Mouse (Mus musculus): ENCODE data around the gene Usf3. TPM values are rescaled to one million over a fixed set of nuclear protein-coding genes. Genes with fewer than 3 reads are reported as not detected.

Usf3 gene
- polyA plus RNA-seq, 1 experiment from 2014 or later, result 1.9 TPM

GRCm38 (mm10) chr16:44271371-44272038 is 98.5 kb downstream of the Usf3 start:
- WGBS (ENCODE audit: insufficient replicate concordance), result 57% methylated on average over 9 of the region's 9 CpGs
- H3K9me3 ChIP-seq (replicated peaks), result no peaks in the 10 kb centered on the region
- H3K9ac ChIP-seq, result no peak overlapping the region
- peaks cover 1% of the 10 kb centered on the region for H3K4me1 ChIP-seq (replicated peaks)
- no peaks in the 10 kb centered on the region for H3K27me3 ChIP-seq
- H3K4me2 ChIP-seq, result no peak overlapping the region
- no peak overlapping the region for H3K27ac ChIP-seq
- no peaks in the 10 kb centered on the region for H3K36me3 ChIP-seq
- DNase-seq, result no peak
- H3K4me3 ChIP-seq (replicated peaks), result no peak overlapping the region
- ATAC-seq (ENCODE audit: low read depth), result no peak

Other genes starting within 250 kb of the Usf3 start
- gene Qtrt2, start 246.4 kb upstream of the Usf3 start, polyA plus RNA-seq (2015; fragmentation: Nextera tagmentation; extraction: Ambion mirVana), result 9.1 and 10.8 TPM in 2 replicates
- 0.25 and 0.27 TPM in 2 replicates for gene Zdhhc23, start 193.5 kb upstream of the Usf3 start, polyA plus RNA-seq (2015; fragmentation: Nextera tagmentation; extraction: Ambion mirVana)
- 2.7 and 3.8 TPM in 2 replicates for gene Gramd1c, start 109.9 kb upstream of the Usf3 start, polyA plus RNA-seq (2015; fragmentation: Nextera tagmentation; extraction: Ambion mirVana)
- gene Atp6v1a, start 33.5 kb upstream of the Usf3 start, polyA plus RNA-seq (2015; fragmentation: Nextera tagmentation; extraction: Ambion mirVana), result 24.1 and 30.0 TPM in 2 replicates
- gene Naa50, start 33.4 kb upstream of the Usf3 start, polyA plus RNA-seq (2015; fragmentation: Nextera tagmentation; extraction: Ambion mirVana), result 98.5 and 121 TPM in 2 replicates
- 0.06 TPM in 1 of 2 replicates, not detected in the other for gene Sidt1, start 159.9 kb downstream of the Usf3 start, polyA plus RNA-seq (2015; fragmentation: Nextera tagmentation; extraction: Ambion mirVana)
- gene Spice1, start 173.9 kb downstream of the Usf3 start, polyA plus RNA-seq (2015; fragmentation: Nextera tagmentation; extraction: Ambion mirVana), result 8.2 and 11.3 TPM in 2 replicates
- gene Cfap44, start 221.6 kb downstream of the Usf3 start, polyA plus RNA-seq (2015; fragmentation: Nextera tagmentation; extraction: Ambion mirVana), result 0.29 and 0.32 TPM in 2 replicates

All from liver, embryonic 13.5 days (tissue).